Mouse (Mus musculus) neutrophil, adult 5-6 weeks (primary cell): ENCODE measurements around the gene Dpp3. TPM values are rescaled to one million over a fixed set of nuclear protein-coding genes. Genes with fewer than 3 reads are reported as not detected.
"Not testable (repeated sequence)": the region's sequence is repeated elsewhere in the genome, so short reads cannot be mapped to it uniquely, and the experiment has no call there.

ENCODE experiments used
- ATAC-seq: fragments of 151-379, 151-347 bp; 2 replicates; pipeline ENCODE4 v1.8.0; 2017; ENCODE audit warnings: mild to moderate bottlenecking, moderate TSS enrichment; ENCODE audit not compliant: insufficient number of reproducible peaks, poor library complexity, low FRiP score, severe bottlenecking; ENCODE audit errors: extremely low read depth
- total RNA-seq: library from RNA; stranded (forward); fragments of 200-1000 nt; gene quantifications from 2 replicates; pipeline ENCODE4 v1.2.3, GENCODE M21; 2017

The Dpp3 gene
- total RNA-seq, 1 experiment from 2014 or later: 42.8 TPM

DNA sequence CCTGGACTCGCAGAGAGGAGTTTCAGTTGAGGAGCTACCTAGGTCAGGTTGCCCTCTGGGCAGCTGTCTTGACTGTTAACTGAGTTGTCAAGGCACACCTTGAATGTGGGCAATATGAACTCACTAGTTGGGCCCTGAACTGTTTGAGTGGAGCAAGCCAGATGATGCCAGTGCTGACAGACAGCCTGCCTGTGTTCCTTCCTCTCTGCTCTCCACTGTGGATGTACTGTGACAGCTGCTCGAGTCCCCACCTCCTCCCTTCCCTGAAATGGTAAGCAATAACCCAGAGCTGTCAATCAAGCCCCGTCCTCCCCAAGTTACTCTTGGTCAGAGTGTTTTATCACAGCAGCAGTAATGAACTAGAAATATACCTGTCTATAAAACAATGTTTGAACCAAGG lies 28.2 kb downstream of the Dpp3 start:
- ATAC-seq: no peak

GRCm38 (mm10) chr19:4898972-4899371 lies 29.1 kb downstream of the Dpp3 start:
- no peak for ATAC-seq

GRCm38 (mm10) chr19:4896780-4897520 lies 31.1 kb downstream of the Dpp3 start:
- no peak for ATAC-seq

GRCm38 (mm10) chr19:4891798-4892197 lies 36.3 kb downstream of the Dpp3 start:
- ATAC-seq: no peak

- no peak for ATAC-seq
Observed at GRCm38 (mm10) chr19:4889791-4890190, 38.3 kb downstream of the Dpp3 start.

- ATAC-seq: no peak
Observed at GRCm38 (mm10) chr19:4883961-4884360, 44.1 kb downstream of the Dpp3 start.

DNA sequence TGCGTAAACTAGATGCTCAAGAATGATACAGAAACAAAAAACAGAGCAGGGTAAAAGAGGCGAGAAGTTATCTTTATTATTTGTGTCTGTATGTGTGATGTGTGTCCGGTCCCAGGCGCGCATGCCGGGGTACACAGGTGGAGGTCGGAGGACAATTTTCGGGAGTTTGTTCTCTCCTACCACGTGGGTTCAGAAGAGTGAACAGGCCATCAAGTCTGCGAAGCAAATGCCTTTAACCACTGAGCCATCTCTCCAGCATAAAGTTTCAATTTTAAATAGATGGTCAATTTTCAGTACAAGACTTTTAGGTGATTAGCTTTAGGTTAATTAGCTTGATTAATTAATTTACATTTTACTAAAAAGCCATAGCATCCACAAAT lies 48.8 kb downstream of the Dpp3 start:
- ATAC-seq: no peak

- ATAC-seq: peak; percentile 97
Observed at GRCm38 (mm10) chr19:4878405-4879323, 49.4 kb downstream of the Dpp3 start, which contains the start of gene Zdhhc24. Gene Zdhhc24, plus strand, starts transcription at chr19:4878668.

DNA sequence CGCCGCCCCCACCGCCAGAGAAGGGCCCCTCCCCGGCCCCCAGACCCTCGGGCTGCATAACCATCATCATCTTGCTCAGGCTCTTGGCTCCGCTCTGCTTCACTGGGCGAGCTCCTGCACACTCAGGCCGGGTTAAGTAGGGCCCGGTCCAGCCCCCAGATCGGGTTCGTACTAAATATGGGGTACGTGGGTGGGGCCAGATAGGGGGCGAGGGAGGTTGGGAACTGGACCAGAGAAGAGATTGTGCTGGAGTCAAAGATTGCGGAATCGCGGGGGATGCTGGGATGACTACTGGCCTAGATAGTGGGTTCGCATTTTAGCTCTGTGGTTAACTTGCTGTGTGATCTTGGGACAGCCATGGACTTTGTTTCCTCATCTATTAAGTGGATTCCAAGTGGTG lies 50.3 kb downstream of the Dpp3 start, which contains the start of gene Actn3:
Gene Actn3, minus strand, starts transcription at position 125 of the 400 bp plus-strand sequence.
- ATAC-seq: no peak

GRCm38 (mm10) chr19:4876755-4877154 lies 51.3 kb downstream of the Dpp3 start:
- ATAC-seq: no peak

DNA sequence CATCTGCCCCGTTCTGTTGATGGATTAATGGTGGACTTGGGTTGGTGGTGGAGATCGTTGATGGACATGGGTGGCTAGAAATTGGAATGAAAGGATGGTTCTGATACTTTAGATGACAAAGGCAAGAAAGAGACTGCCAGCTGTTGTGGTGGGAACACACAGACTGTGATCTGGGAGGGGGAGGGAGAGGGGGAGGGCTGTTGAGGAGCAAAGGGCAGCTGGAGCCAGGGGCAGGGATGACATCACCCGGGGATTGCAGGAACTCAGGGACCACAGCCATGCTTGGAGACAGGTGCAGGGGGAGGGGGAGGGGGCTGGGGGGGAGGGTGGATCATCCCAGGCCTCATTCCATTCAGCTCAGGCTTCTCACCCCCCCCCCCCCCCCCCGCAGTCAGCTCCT lies 51.8 kb downstream of the Dpp3 start:
- ATAC-seq: no peak

DNA sequence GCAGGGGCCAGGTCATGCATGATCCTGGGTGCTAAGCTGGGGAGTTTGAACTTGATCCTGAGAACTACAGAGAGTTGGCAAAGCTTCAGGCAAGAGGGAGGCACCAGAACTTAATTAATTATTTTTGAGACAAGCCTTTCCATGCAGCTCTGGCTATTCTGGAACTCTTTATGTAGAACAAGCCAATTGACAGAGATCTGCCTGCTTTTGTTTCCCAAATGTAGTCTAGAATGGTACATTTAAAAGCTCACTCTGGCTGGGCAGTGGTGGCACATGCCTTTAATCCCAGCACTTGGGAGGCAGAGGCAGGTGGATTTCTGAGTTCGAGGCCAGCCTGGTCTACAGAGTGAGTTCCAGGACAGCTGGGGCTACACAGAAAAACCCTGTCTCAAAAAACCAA lies 53.5 kb downstream of the Dpp3 start:
- not testable (repeated sequence) for ATAC-seq

DNA sequence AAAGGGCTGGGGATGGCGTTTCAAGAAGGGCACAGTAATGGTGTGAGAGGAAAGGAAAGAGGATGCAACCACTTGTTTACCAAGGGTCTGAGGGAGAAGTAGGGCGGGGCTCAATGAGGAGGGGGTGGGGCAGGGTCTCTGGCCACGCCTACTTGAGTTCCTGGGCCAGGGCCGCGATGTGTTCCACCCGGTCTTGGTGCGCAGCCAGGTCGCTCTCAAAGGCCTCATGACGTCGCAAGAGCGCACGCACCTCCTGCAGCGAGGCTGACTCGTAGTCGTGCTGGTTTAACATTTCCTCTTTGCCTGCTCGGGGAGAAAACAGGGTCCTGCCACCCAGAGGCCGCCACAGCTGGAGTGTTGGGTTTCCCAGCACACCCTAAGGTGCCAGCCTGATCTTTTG lies 62.9 kb downstream of the Dpp3 start:
- ATAC-seq: no peak

DNA sequence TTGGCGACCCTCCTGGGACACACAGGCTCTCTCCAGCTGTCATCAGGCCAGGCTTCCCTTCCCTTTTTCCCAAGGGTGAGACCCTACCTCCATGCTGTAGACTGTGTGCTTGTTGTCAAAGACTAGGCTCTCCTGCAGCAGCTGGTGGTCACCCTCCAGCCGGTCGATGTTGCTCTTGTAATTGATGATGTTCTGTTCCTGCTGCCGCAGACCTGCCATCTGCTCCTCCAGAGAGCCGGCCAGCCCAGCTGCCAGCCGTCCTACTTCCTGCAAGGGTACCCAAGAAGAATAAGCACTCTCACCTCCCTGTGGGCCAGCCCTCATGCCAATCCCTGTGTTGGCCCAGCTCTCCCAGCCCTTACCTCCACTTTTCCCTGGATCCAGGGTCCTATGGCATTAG lies 65.0 kb downstream of the Dpp3 start:
- ATAC-seq: no peak

DNA sequence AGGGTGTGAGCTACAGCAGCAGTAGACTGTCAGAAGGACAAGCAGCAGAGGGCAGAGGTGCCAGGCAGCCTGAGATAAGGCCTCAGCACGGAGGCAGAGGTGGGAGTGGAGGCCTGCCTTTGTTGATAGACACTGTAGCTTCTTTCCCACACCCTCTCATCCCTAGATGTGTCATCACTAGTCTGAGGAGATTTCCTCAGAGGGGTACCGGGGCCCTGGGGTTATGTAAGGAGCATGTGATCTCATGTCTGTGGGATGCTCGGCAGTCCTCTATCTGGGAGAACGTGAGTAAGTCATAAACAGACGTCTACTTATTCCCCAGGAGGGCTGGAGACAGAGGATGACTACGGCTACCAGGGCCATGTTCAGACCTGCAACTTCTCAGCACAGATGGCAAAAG lies 69.0 kb downstream of the Dpp3 start:
- ATAC-seq: no peak

Other genes with a start within 250 kb of the Dpp3 start
- gene Gm960, start 229.6 kb downstream of the Dpp3 start, total RNA-seq: not detected in 2 replicates
- not detected in 2 replicates for gene Sptbn2, start 217.1 kb downstream of the Dpp3 start, total RNA-seq
- gene Rbm4b, start 171.8 kb downstream of the Dpp3 start, total RNA-seq: 20.4 and 32.4 TPM in 2 replicates
- 84.6 and 93.8 TPM in 2 replicates for gene Rbm4, start 134.4 kb downstream of the Dpp3 start, total RNA-seq
- 17.3 and 24.4 TPM in 2 replicates for gene Gm21992, start 116.7 kb downstream of the Dpp3 start, total RNA-seq
- 16.6 and 19.0 TPM in 2 replicates for gene Rbm14, start 116.7 kb downstream of the Dpp3 start, total RNA-seq
- gene Ccs, start 89.0 kb downstream of the Dpp3 start, total RNA-seq: 10.9 and 16.5 TPM in 2 replicates
- not detected in 2 replicates for gene Ccdc87, start 88.9 kb downstream of the Dpp3 start, total RNA-seq
- 0.23 and 0.37 TPM in 2 replicates for gene Ctsf, start 73.2 kb downstream of the Dpp3 start, total RNA-seq
- not detected in 2 replicates for gene Actn3, start 50.4 kb downstream of the Dpp3 start, total RNA-seq
- gene Zdhhc24, start 49.6 kb downstream of the Dpp3 start, total RNA-seq: 8.4 and 9.9 TPM in 2 replicates
- 2.2 and 2.5 TPM in 2 replicates for gene Bbs1, start 21.7 kb downstream of the Dpp3 start, total RNA-seq
- 0.25 and 0.70 TPM in 2 replicates for gene Peli3, start 14.8 kb upstream of the Dpp3 start, total RNA-seq
- 11.2 and 14.5 TPM in 2 replicates for gene Mrpl11, start 33.9 kb upstream of the Dpp3 start, total RNA-seq
- gene Npas4, start 62.0 kb upstream of the Dpp3 start, total RNA-seq: not detected in 2 replicates
- gene Slc29a2, start 95.6 kb upstream of the Dpp3 start, total RNA-seq: 1.2 TPM in 1 of 2 replicates, not detected in the other
- 0.49 and 0.81 TPM in 2 replicates for gene B4gat1, start 110.5 kb upstream of the Dpp3 start, total RNA-seq
- 2.3 and 4.3 TPM in 2 replicates for gene AC124502.3, start 110.6 kb upstream of the Dpp3 start, total RNA-seq
- gene Brms1, start 113.1 kb upstream of the Dpp3 start, total RNA-seq: 31.8 and 34.6 TPM in 2 replicates
- 0.12 and 0.70 TPM in 2 replicates for gene Rin1, start 122.2 kb upstream of the Dpp3 start, total RNA-seq
- gene Cd248, start 139.8 kb upstream of the Dpp3 start, total RNA-seq: not detected in 2 replicates
- gene Tmem151a, start 157.2 kb upstream of the Dpp3 start, total RNA-seq: not detected in 2 replicates
- gene Yif1a, start 160.3 kb upstream of the Dpp3 start, total RNA-seq: 6.9 and 10.4 TPM in 2 replicates
- gene Cnih2, start 170.2 kb upstream of the Dpp3 start, total RNA-seq: not detected in 2 replicates
- 74.5 and 91.6 TPM in 2 replicates for gene Rab1b, start 178.8 kb upstream of the Dpp3 start, total RNA-seq
- gene Klc2, start 190.3 kb upstream of the Dpp3 start, total RNA-seq: 16.7 and 18.7 TPM in 2 replicates